Mouse (Mus musculus): Measurements from ENCODE around the gene Kiss1.

- TF ChIP-seq CTCF (IDR thresholded peaks at IDR 0.05; ENCODE audit: control insufficient read depth, insufficient read depth, low read length) (no peak), POLR2A (IDR thresholded peaks at IDR 0.05; ENCODE audit: borderline replicate concordance, control insufficient read depth, low read depth, low read length) (no peak)
Observed at GRCm38 (mm10) chr1:133325951-133326350, 4.3 kb downstream of the Kiss1 start.

Data from bone marrow, adult 2 months (tissue).